23 mouse cellular contexts compared by ENCODE assay signal in the genomic region with DNA sequence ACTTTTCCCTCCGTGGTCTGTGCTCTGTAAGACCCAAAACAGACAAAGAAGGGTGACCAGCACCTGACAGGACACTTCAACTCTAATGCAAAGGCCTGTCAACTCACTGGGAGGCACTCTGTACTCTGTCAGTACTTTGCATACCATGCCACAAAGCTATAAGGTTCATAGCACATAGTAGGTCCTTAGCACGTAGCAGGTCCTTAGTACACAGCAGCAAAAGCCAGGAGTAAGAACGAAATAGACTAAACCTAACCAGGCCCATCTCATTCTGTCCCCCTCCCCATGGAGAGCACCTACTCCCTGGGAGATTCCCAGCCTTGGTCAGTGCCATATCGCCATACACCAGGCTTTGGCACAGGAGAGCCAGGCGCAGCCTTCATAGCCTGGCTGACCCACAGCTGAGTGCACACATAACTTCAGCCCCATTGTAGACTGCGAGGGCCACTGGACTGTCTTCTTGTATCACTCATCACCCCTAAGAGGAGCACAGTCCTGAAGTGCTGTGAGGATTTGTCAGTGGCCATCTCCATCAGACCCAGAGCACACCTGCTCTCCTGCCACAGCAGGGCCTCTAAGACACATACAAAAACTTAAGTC.
"Had no signal": no experiment of that assay in that cellular context is flagged by ENCODE, and none has a peak within 500 bp of the region (broad histone marks: within the 10 kb centered on the region; RNA-seq: fewer than 3 reads in every experiment).

No protein-coding gene starts in this region.

- H3K27ac ChIP-seq: heart, embryonic 10.5 days; hindbrain, embryonic 13.5 days; hindbrain, embryonic 15.5 days; hindbrain, postnatal 0 days; kidney, embryonic 15.5 days; kidney, postnatal 0 days; left cerebral cortex, adult 2 months; limb, embryonic 10.5 days; limb, embryonic 12.5 days; liver, embryonic 13.5 days had no signal

- H3K27me3 ChIP-seq: heart, embryonic 12.5 days; liver, embryonic 13.5 days had no signal

- H3K4me2 ChIP-seq: heart, embryonic 12.5 days; hindbrain, embryonic 13.5 days; hindbrain, embryonic 15.5 days; kidney, embryonic 15.5 days; limb, embryonic 12.5 days; liver, embryonic 11.5 days; liver, embryonic 13.5 days had no signal

- DNase-seq: gastrocnemius, postnatal 14 days; gastrocnemius, postnatal 36 days; heart, adult 18-20 months; heart, postnatal 10 days; heart, postnatal 36 days; kidney, adult 11 months; kidney, adult 2 months; kidney, adult 9 months; kidney, postnatal 14 days; kidney, postnatal 36 days; liver; liver, embryonic 13.5 days had no signal

- H3K36me3 ChIP-seq: hindbrain, embryonic 13.5 days; hindbrain, embryonic 15.5 days had no signal

- H3K4me3 ChIP-seq: heart, embryonic 10.5 days; heart, embryonic 12.5 days; hindbrain, embryonic 13.5 days; hindbrain, embryonic 15.5 days; kidney, embryonic 15.5 days; left cerebral cortex, adult 2 months; limb, embryonic 10.5 days; limb, embryonic 12.5 days; liver, embryonic 13.5 days had no signal

- H3K9me3 ChIP-seq: heart, embryonic 10.5 days; heart, embryonic 12.5 days; hindbrain, embryonic 13.5 days; hindbrain, embryonic 15.5 days; kidney, embryonic 15.5 days; limb, embryonic 10.5 days; limb, embryonic 12.5 days; liver, embryonic 13.5 days had no signal

- H3K9ac ChIP-seq: heart, embryonic 12.5 days; hindbrain, embryonic 13.5 days; hindbrain, embryonic 15.5 days; kidney, embryonic 15.5 days; liver, embryonic 13.5 days had no signal
